Mouse (Mus musculus) stomach, postnatal 0 days (tissue): ENCODE measurements around the gene Ruvbl2.

Experiments used
- CTCF ChIP-seq: IDR thresholded peaks from 2 replicates; pipeline ENCODE4 v1.5.1; 2016; ENCODE audit warnings: antibody characterized with exemption, low read depth, mild to moderate bottlenecking, moderate library complexity
- EP300 ChIP-seq: optimal IDR thresholded peaks from 2 replicates; pipeline ENCODE3; 2016; ENCODE audit warnings: antibody characterized with exemption

- TF ChIP-seq EP300 = no peak
- no peak for TF ChIP-seq CTCF
Measured at GRCm38 (mm10) chr7:45454971-45455370, 17.1 kb upstream of the Ruvbl2 start.
